In the genomic region with DNA sequence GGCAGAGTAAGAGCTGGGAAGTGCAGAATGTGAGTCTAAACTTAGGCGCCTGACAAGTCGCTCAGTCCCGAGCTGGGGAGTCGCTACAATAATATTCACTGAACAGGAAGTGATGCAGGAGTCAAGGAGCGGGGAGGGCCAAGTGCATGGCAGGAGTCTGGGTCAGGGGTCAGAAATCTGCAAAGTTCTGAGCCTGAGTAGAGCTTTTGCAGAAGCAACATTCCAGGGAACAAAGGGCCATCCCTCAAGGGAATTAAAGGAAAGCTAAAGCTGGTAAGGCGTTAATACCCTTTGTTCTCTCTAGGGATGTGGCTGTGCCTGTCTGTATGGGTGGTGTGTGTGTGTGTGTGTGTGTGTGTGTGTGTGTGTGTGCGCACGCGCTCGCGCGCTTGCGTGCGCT, we compare ENCODE assay signal across 9 mouse cellular contexts. TPM values are rescaled to one million over a fixed set of nuclear protein-coding genes. Genes with fewer than 3 reads are reported as not detected.
A peak's percentile ranks its signal among the peaks of the same experiment; 100 is the strongest.
DNase-seq lines count a peak whose midpoint lies in the region; ATAC-seq and TF ChIP-seq lines count a peak whose summit lies in the region.
"Had no signal": no experiment of that assay in that cellular context is flagged by ENCODE, and none has a peak within 500 bp of the region (broad histone marks: within the 10 kb centered on the region; RNA-seq: fewer than 3 reads in every experiment).

No protein-coding gene starts in this region.

- peak; percentile 6; the same call in 1 of the 2 replicates for ATAC-seq in intestine, postnatal 0 days

- TF ChIP-seq CTCF in brain, embryonic 14.5 days (IDR thresholded peaks at IDR 0.05; ENCODE audit: borderline replicate concordance, extremely low read depth, insufficient read depth, insufficient read length), result no peak
- TF ChIP-seq CTCF in intestine, postnatal 0 days (IDR thresholded peaks at IDR 0.05; ENCODE audit: low read depth), result no peak

- no peaks in the 10 kb centered on the region for H3K79me2 ChIP-seq in macrophage (ENCODE audit: inconsistent target)

- no peaks in the 10 kb centered on the region for H3K4me1 ChIP-seq in intestine, postnatal 0 days (replicated peaks; ENCODE audit: control insufficient read depth, insufficient read depth, low read length)

- 65% methylated on average over 14 of the region's 14 CpGs for WGBS in intestine, postnatal 0 days
- 58% methylated on average over 12 of the region's 14 CpGs for WGBS in macrophage (ENCODE audit: missing documents)

- no peaks in the 10 kb centered on the region for H3K27me3 ChIP-seq in intestine, postnatal 0 days (replicated peaks; ENCODE audit: control insufficient read depth, insufficient read depth, low read length)

- no peak overlapping the region for H3K9ac ChIP-seq in intestine, postnatal 0 days (ENCODE audit: low read depth, low read length)
- H3K9ac ChIP-seq: liver, embryonic 14.5 days had no signal

- no peak overlapping the region for H3K4me2 ChIP-seq in intestine, postnatal 0 days (replicated peaks; ENCODE audit: low read depth)

- no peaks in the 10 kb centered on the region for H3K9me3 ChIP-seq in intestine, postnatal 0 days (ENCODE audit: control insufficient read depth)

- H3K4me3 ChIP-seq in intestine, postnatal 0 days (ENCODE audit: low read depth, low read length), result no peak overlapping the region
- H3K4me3 ChIP-seq in macrophage (ENCODE audit: inconsistent target), result no peak overlapping the region

- H3K27ac ChIP-seq in intestine, postnatal 0 days (ENCODE audit: low read depth, low read length), result no peak overlapping the region
- peak overlapping the region; percentile 37 for H3K27ac ChIP-seq in macrophage
- H3K27ac ChIP-seq: liver, embryonic 14.5 days had no signal

- peak; percentile 97 for DNase-seq in heart, adult 11 months
- DNase-seq in heart, adult 8-10 months (ENCODE audit: low spot score), result no peak
- peak; percentile 51 for DNase-seq in brain, embryonic 14.5 days (ENCODE audit: low read depth)
- DNase-seq in cerebellum, adult 11 months, result no peak
- DNase-seq in right cerebral cortex, postnatal 36 days (ENCODE audit: low spot score in 2 of 2), result no peak
- no peak for DNase-seq in urinary bladder, postnatal 36 days (ENCODE audit: low spot score in 2 of 2)

- H3K36me3 ChIP-seq in intestine, postnatal 0 days (ENCODE audit: control insufficient read depth, insufficient read depth), result no peaks in the 10 kb centered on the region
- H3K36me3 ChIP-seq in macrophage (ENCODE audit: inconsistent target), result no peaks in the 10 kb centered on the region

- TF ChIP-seq POLR2A in brain, embryonic 14.5 days (IDR thresholded peaks at IDR 0.05; ENCODE audit: borderline replicate concordance, extremely low read depth, insufficient read depth, insufficient read length, poor library complexity, severe bottlenecking), result no peak

RNA-seq across cellular contexts. Expression of a gene that starts 52.7 kb away (rescaled TPM):
- total RNA-seq in heart, adult 8-10 months (2022), result 1 to 10 TPM in 1 of 4 experiments, under 1 TPM in 3; 0.63 to 1.3 (median 0.77) TPM
- polyA plus RNA-seq in brain, embryonic 14.5 days (2012; rRNA removed), result 0.36 and 0.39 TPM in 2 replicates
- polyA plus RNA-seq in intestine, postnatal 0 days (2015; fragmentation: Nextera tagmentation; extraction: Ambion mirVana), result 1.9 and 2.4 TPM in 2 replicates
- 1 to 10 TPM in 6 of 26 experiments, not detected in 20; 1.3 to 3.1 (median 1.9) TPM for total RNA-seq in macrophage (2018; cell fraction: chromatin; rRNA removed)
- 1 to 10 TPM in 22 of 26 experiments, under 1 TPM in 4; 0.80 to 2.2 (median 1.4) TPM for total RNA-seq in macrophage (2018; cell fraction: cytosol; rRNA removed)
- total RNA-seq in macrophage (2018; cell fraction: nucleus; rRNA removed), result 1 to 10 TPM in 20 of 26 experiments, not detected in 6; 1.0 to 4.2 (median 2.0) TPM
- 0.40 to 0.57 TPM in 2 of 3 replicates, not detected in the other for polyA plus RNA-seq in macrophage (2018)

RNA-seq across cellular contexts. Expression of a gene that starts 53.0 kb away (rescaled TPM):
- 10 to 100 TPM; 33.7 to 39.7 (median 39.6) TPM for total RNA-seq in heart, adult 8-10 months (2022)
- polyA plus RNA-seq in brain, embryonic 14.5 days (2012; rRNA removed), result 67.8 and 72.2 TPM in 2 replicates
- polyA plus RNA-seq in intestine, postnatal 0 days (2015; fragmentation: Nextera tagmentation; extraction: Ambion mirVana), result 82.7 and 86.3 TPM in 2 replicates
- 10 to 100 TPM; 24.2 to 52.1 (median 39.1) TPM for total RNA-seq in macrophage (2018; cell fraction: chromatin; rRNA removed)
- total RNA-seq in macrophage (2018; cell fraction: cytosol; rRNA removed), result 100 to 1,000 TPM; 164 to 272 (median 215) TPM
- total RNA-seq in macrophage (2018; cell fraction: nucleus; rRNA removed), result 100 to 1,000 TPM in 24 of 26 experiments, 10 to 100 TPM in 2; 93.7 to 259 (median 148) TPM
- polyA plus RNA-seq in macrophage (2018), result 84.8 to 161 TPM (median 114 TPM) in 3 replicates

Comparison
In these comparisons a context has a peak if more than half of its experiments do, and no peak if none do; other contexts are left out.
1. DNase-seq: peak in heart, adult 11 months (single experiment) and brain, embryonic 14.5 days (single experiment); none in heart, adult 8-10 months (single experiment), cerebellum, adult 11 months (single experiment), right cerebral cortex, postnatal 36 days (0 of 2) and urinary bladder, postnatal 36 days (0 of 2).